Mouse (Mus musculus): ENCODE data around the gene Ms4a2. TPM values are rescaled to one million over a fixed set of nuclear protein-coding genes. Genes with fewer than 3 reads are reported as not detected.

Ms4a2 gene
- total and polyA plus RNA-seq, 3 experiments, result 0.21 to 0.53 (median 0.39) TPM

- in situ Hi-C loops (cut with MboI; ENCODE audit: low pct_ligation_motif_present, low pct_unique_long_range_greater_than_20kb, low sequenced_read_pairs) (loop anchor here (10.0 to 25.0 kb wide), 3 partner anchors 83 to 574 kb away; partner anchors contain the start of genes Oosp1, Oosp3 and Osbp), dilution Hi-C loops (cut with MboI; ENCODE audit: extremely low pct_ligation_motif_present, extremely low pct_unique_long_range_greater_than_20kb, low sequenced_read_pairs) (no loop called here)
- Histone ChIP-seq H3K9ac (ENCODE audit: insufficient read depth, low read depth) (no peak overlapping the region), H3K4me2 (ENCODE audit: insufficient read depth, low read depth, poor library complexity, severe bottlenecking) (no peak overlapping the region), H3K9me3 (replicated peaks; ENCODE audit: low read length) (no peaks in the 10 kb centered on the region), H3K4me1 (ENCODE audit: control insufficient read depth in 1 of 2, insufficient read depth in 2 of 2) (peaks cover 0 to 17% of the 10 kb centered on the region in 2 experiments; a peak in 2 of 4 replicates), H3K79me2 (replicated peaks; ENCODE audit: control insufficient read depth, extremely low read depth, insufficient read depth, poor library complexity, severe bottlenecking) (no peaks in the 10 kb centered on the region), H3K4me3 (replicated peaks in 1 of 3; ENCODE audit: low read depth in 2 of 3, low read length in 2 of 3, poor library complexity in 1 of 3) (no peak overlapping the region), H3K27me3 (replicated peaks) (no peaks in the 10 kb centered on the region), H3K27ac (ENCODE audit: insufficient read depth, low read depth) (no peak overlapping the region), H3K36me3 (replicated peaks in 1 of 2; ENCODE audit: control insufficient read depth in 1 of 2, insufficient read depth in 1 of 2, low read length in 1 of 2) (no peaks in the 10 kb centered on the region)
- peak; percentile 73 for DNase-seq (ENCODE audit: extremely low read depth)
- TF ChIP-seq RAD21 (IDR thresholded peaks at IDR 0.05; ENCODE audit: low read depth, low read length) (peak; percentile 88), CTCF (conservative IDR thresholded peaks at IDR 0.05 in 1 of 2, IDR thresholded peaks at IDR 0.05 in 1 of 2; ENCODE audit: low read depth in 2 of 2, low read length in 2 of 2) (peak; percentile 62 to 94; a peak in 3 of 4 replicates), CHD1 (IDR thresholded peaks at IDR 0.05; ENCODE audit: low read depth, low read length) (no peak), BHLHE40 (IDR thresholded peaks at IDR 0.05; ENCODE audit: low read depth, low read length) (no peak), MEF2A (IDR thresholded peaks at IDR 0.05; ENCODE audit: borderline replicate concordance, low read depth, low read length) (no peak), MYC (IDR thresholded peaks at IDR 0.05; ENCODE audit: low read depth, low read length) (no peak), ZMIZ1 (IDR thresholded peaks at IDR 0.05; ENCODE audit: low read depth, low read length) (no peak), SMC3 (IDR thresholded peaks at IDR 0.05; ENCODE audit: low read depth, low read length) (peak; percentile 92), ZC3H11A (IDR thresholded peaks at IDR 0.05; ENCODE audit: low read depth, low read length) (peak; percentile 54)
These were observed 12.0 kb downstream of the Ms4a2 start for GRCm38 (mm10) chr19:11611541-11611945.

- Histone ChIP-seq H3K36me3 (replicated peaks in 1 of 2; ENCODE audit: control insufficient read depth in 1 of 2, insufficient read depth in 1 of 2, low read length in 1 of 2) (no peaks in the 10 kb centered on the region), H3K79me2 (replicated peaks; ENCODE audit: control insufficient read depth, extremely low read depth, insufficient read depth, poor library complexity, severe bottlenecking) (no peaks in the 10 kb centered on the region), H3K4me3 (replicated peaks in 1 of 3; ENCODE audit: low read depth in 2 of 3, low read length in 2 of 3, poor library complexity in 1 of 3) (no peak overlapping the region), H3K9ac (ENCODE audit: insufficient read depth, low read depth) (no peak overlapping the region), H3K9me3 (replicated peaks; ENCODE audit: low read length) (no peaks in the 10 kb centered on the region), H3K4me1 (ENCODE audit: control insufficient read depth in 1 of 2, insufficient read depth in 2 of 2) (peaks cover 0 to 25% of the 10 kb centered on the region in 2 experiments; a peak in 2 of 4 replicates), H3K27me3 (replicated peaks) (no peaks in the 10 kb centered on the region), H3K27ac (ENCODE audit: insufficient read depth, low read depth) (no peak overlapping the region), H3K4me2 (ENCODE audit: insufficient read depth, low read depth, poor library complexity, severe bottlenecking) (no peak overlapping the region)
- peak; percentile 87 for TF ChIP-seq SMC3 (IDR thresholded peaks at IDR 0.05; ENCODE audit: low read depth, low read length)
- 0 out of 2 replicates have a peak, but pooled peaks have one; percentile 10 for TF ChIP-seq JUND (conservative IDR thresholded peaks at IDR 0.05; ENCODE audit: low read depth, low read length)
- no peak for TF ChIP-seq BHLHE40 (IDR thresholded peaks at IDR 0.05; ENCODE audit: low read depth, low read length)
- TF ChIP-seq RAD21 (IDR thresholded peaks at IDR 0.05; ENCODE audit: low read depth, low read length), result peak; percentile 71
- peak; percentile 58 to 86 for TF ChIP-seq CTCF (conservative IDR thresholded peaks at IDR 0.05 in 1 of 2, IDR thresholded peaks at IDR 0.05 in 1 of 2; ENCODE audit: low read depth in 2 of 2, low read length in 2 of 2)
- 0 out of 2 replicates have a peak, but pooled peaks have one; percentile 28 for TF ChIP-seq ZC3H11A (IDR thresholded peaks at IDR 0.05; ENCODE audit: low read depth, low read length)
- dilution Hi-C loops (cut with MboI; ENCODE audit: extremely low pct_ligation_motif_present, extremely low pct_unique_long_range_greater_than_20kb, low sequenced_read_pairs), result no loop called here
- peak; percentile 61 for DNase-seq (ENCODE audit: extremely low read depth)
- in situ Hi-C loops (cut with MboI; ENCODE audit: low pct_ligation_motif_present, low pct_unique_long_range_greater_than_20kb, low sequenced_read_pairs), result loop anchor here (5.0 to 25.0 kb wide), 3 partner anchors 159 to 571 kb away; partner anchors contain the start of gene Osbp
These were observed 15.3 kb downstream of the Ms4a2 start for GRCm38 (mm10) chr19:11608172-11608571.

DNA sequence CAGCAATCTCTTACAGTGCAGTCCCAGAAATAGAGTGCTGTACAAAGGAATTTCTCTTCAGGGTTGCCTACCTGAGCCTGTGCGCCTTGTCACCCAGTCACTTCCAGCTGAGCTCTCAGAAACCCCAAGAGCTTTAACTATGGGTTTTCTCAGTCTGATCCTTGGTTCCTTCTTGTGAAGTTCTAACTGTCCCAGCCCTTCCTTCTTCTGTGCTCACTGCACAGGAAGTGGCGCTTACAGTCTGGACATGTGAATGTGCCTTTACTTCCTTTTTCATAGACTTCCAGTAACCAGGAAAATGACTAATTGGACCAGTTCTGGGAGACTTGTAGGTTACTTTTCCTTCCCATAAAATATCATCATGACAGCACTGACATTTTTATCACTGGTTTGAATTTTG lies 18.9 kb downstream of the Ms4a2 start, which contains the start of gene Ms4a6d:
TSS of gene Ms4a6d (minus strand) at position 247 of the 400 bp plus-strand sequence.
- H3K27me3 ChIP-seq (replicated peaks), result no peaks in the 10 kb centered on the region
- TF ChIP-seq TBP (conservative IDR thresholded peaks at IDR 0.05; ENCODE audit: low read depth, low read length), result no peak
- TF ChIP-seq PAX5 (IDR thresholded peaks at IDR 0.05; ENCODE audit: low read length), result no peak
- TF ChIP-seq CTCF (conservative IDR thresholded peaks at IDR 0.05 in 1 of 2, IDR thresholded peaks at IDR 0.05 in 1 of 2; ENCODE audit: low read depth in 2 of 2, low read length in 2 of 2), result no peak
- no peak for TF ChIP-seq E2F4 (IDR thresholded peaks at IDR 0.05; ENCODE audit: insufficient replicate concordance, low read depth, low read length)
- no peak for TF ChIP-seq JUND (conservative IDR thresholded peaks at IDR 0.05; ENCODE audit: low read depth, low read length)
- TF ChIP-seq GABPA (IDR thresholded peaks at IDR 0.05; ENCODE audit: insufficient replicate concordance, low read depth, low read length), result no peak
- no peak for TF ChIP-seq USF2 (conservative IDR thresholded peaks at IDR 0.05; ENCODE audit: low read depth, low read length)
- no peak for TF ChIP-seq KAT2A (IDR thresholded peaks at IDR 0.05; ENCODE audit: insufficient replicate concordance, low read length)
- TF ChIP-seq POLR2A (IDR thresholded peaks at IDR 0.05; ENCODE audit: low read depth, low read length), result no peak
- TF ChIP-seq MXI1 (IDR thresholded peaks at IDR 0.05; ENCODE audit: low read depth, low read length), result no peak
- TF ChIP-seq RAD21 (IDR thresholded peaks at IDR 0.05; ENCODE audit: low read depth, low read length), result no peak
- in situ Hi-C loops (cut with MboI; ENCODE audit: low pct_ligation_motif_present, low pct_unique_long_range_greater_than_20kb, low sequenced_read_pairs), result loop anchor here (5.0 to 25.0 kb wide), 5 partner anchors 163 to 567 kb away; partner anchors contain the start of gene Osbp
- no peaks in the 10 kb centered on the region for H3K9me3 ChIP-seq (replicated peaks; ENCODE audit: low read length)
- no peaks in the 10 kb centered on the region for H3K79me2 ChIP-seq (replicated peaks; ENCODE audit: control insufficient read depth, extremely low read depth, insufficient read depth, poor library complexity, severe bottlenecking)
- H3K4me3 ChIP-seq (replicated peaks in 1 of 3; ENCODE audit: low read depth in 2 of 3, low read length in 2 of 3, poor library complexity in 1 of 3), result no peak within 1 kb of the TSS
- no peak for DNase-seq (ENCODE audit: extremely low read depth)
- peaks cover 2 to 29% of the 10 kb centered on the region in 2 experiments; a peak in 3 of 4 replicates for H3K4me1 ChIP-seq (ENCODE audit: control insufficient read depth in 1 of 2, insufficient read depth in 2 of 2)
- no peaks in the 10 kb centered on the region for H3K36me3 ChIP-seq (replicated peaks in 1 of 2; ENCODE audit: control insufficient read depth in 1 of 2, insufficient read depth in 1 of 2, low read length in 1 of 2)
- no peak within 1 kb of the TSS for H3K27ac ChIP-seq (ENCODE audit: insufficient read depth, low read depth)
- dilution Hi-C loops (cut with MboI; ENCODE audit: extremely low pct_ligation_motif_present, extremely low pct_unique_long_range_greater_than_20kb, low sequenced_read_pairs), result no loop called here
- H3K4me2 ChIP-seq (ENCODE audit: insufficient read depth, low read depth, poor library complexity, severe bottlenecking), result no peak within 1 kb of the TSS
- no peak within 1 kb of the TSS for H3K9ac ChIP-seq (ENCODE audit: insufficient read depth, low read depth)

All from CH12.LX (cell line).